Mouse (Mus musculus) CD8-positive naive resting alpha-beta T cell, adult 2 months (primary cell): ENCODE measurements around the gene Dscam.

Source experiments
- DNase-seq, 2 experiments: peaks; one replicate each; pipeline ENCODE4 v3.0.0; 2022; ENCODE audit warnings: low read depth in 2 of 2, low spot score in 2 of 2

Dscam gene

GRCm38 (mm10) chr16:97021496-97021895 is 149.1 kb downstream of the Dscam start:
- no peak for DNase-seq

GRCm38 (mm10) chr16:97018304-97018703 is 152.2 kb downstream of the Dscam start:
- DNase-seq, result no peak

GRCm38 (mm10) chr16:97017171-97017738 is 153.3 kb downstream of the Dscam start:
- DNase-seq, result no peak

GRCm38 (mm10) chr16:97016244-97016850 is 154.2 kb downstream of the Dscam start:
- no peak for DNase-seq

- DNase-seq, result no peak
These were observed 156.2 kb downstream of the Dscam start for GRCm38 (mm10) chr16:97014343-97014742.

GRCm38 (mm10) chr16:97009116-97010055 is 161.2 kb downstream of the Dscam start:
- DNase-seq, result no peak

GRCm38 (mm10) chr16:97007892-97008527 is 162.5 kb downstream of the Dscam start:
- no peak for DNase-seq

- DNase-seq, result no peak
These were observed 163.7 kb downstream of the Dscam start for GRCm38 (mm10) chr16:97006854-97007182.

- DNase-seq, result no peak
These were observed 164.3 kb downstream of the Dscam start for GRCm38 (mm10) chr16:97006041-97006853.

- no peak for DNase-seq
These were observed 166.6 kb downstream of the Dscam start for GRCm38 (mm10) chr16:97003965-97004364.

GRCm38 (mm10) chr16:97002837-97003236 is 167.7 kb downstream of the Dscam start:
- no peak for DNase-seq

- no peak for DNase-seq
These were observed 168.4 kb downstream of the Dscam start for GRCm38 (mm10) chr16:97002189-97002588.

- no peak for DNase-seq
These were observed 173.7 kb downstream of the Dscam start for GRCm38 (mm10) chr16:96996854-96997253.

- DNase-seq, result no peak
These were observed 174.7 kb downstream of the Dscam start for GRCm38 (mm10) chr16:96995858-96996257.

- no peak for DNase-seq
These were observed 183.2 kb downstream of the Dscam start for GRCm38 (mm10) chr16:96987396-96987795.

GRCm38 (mm10) chr16:96973300-96973699 is 197.3 kb downstream of the Dscam start:
- DNase-seq, result no peak

GRCm38 (mm10) chr16:96971768-96972167 is 198.8 kb downstream of the Dscam start:
- no peak for DNase-seq

GRCm38 (mm10) chr16:96970412-96970811 is 200.1 kb downstream of the Dscam start:
- DNase-seq, result no peak

- no peak for DNase-seq
These were observed 200.9 kb downstream of the Dscam start for GRCm38 (mm10) chr16:96969643-96970042.

GRCm38 (mm10) chr16:96968885-96969480 is 201.6 kb downstream of the Dscam start:
- no peak for DNase-seq
